In genomic region chr10:5295291-5295891, GRCm38 (mm10) we compare ENCODE assay signal across 10 mouse cellular contexts.
DNase-seq lines count a peak whose midpoint lies in the region; ATAC-seq and TF ChIP-seq lines count a peak whose summit lies in the region.
"Had no signal": no experiment of that assay in that cellular context is flagged by ENCODE, and none has a peak within 500 bp of the region (broad histone marks: within the 10 kb centered on the region; RNA-seq: fewer than 3 reads in every experiment).

No protein-coding gene starts in this region.

- H3K4me2 ChIP-seq in heart, embryonic 13.5 days, result peak overlapping the region; percentile 21; the same call in 1 of the 2 replicates
- no peak overlapping the region for H3K4me2 ChIP-seq in lung, postnatal 0 days (replicated peaks; ENCODE audit: low read depth, low read length)
- H3K4me2 ChIP-seq: liver, embryonic 15.5 days had no signal

- no peaks in the 10 kb centered on the region; the same call in 1 of the 2 replicates for H3K9me3 ChIP-seq in heart, embryonic 13.5 days
- no peaks in the 10 kb centered on the region for H3K9me3 ChIP-seq in lung, postnatal 0 days (ENCODE audit: low read length)
- H3K9me3 ChIP-seq: liver, embryonic 15.5 days had no signal

- intact Hi-C loops in left cerebral cortex, postnatal 4 days (cut with DNase I), result no loop called here

- no peak for TF ChIP-seq POLR2A in brain, embryonic 14.5 days (IDR thresholded peaks at IDR 0.05; ENCODE audit: borderline replicate concordance, extremely low read depth, insufficient read depth, insufficient read length, poor library complexity, severe bottlenecking)

- 36% methylated on average over 7 of the region's 7 CpGs for WGBS in heart, embryonic 13.5 days
- WGBS in lung, postnatal 0 days, result 17% methylated on average over 7 of the region's 7 CpGs

- no peak overlapping the region for H3K9ac ChIP-seq in heart, embryonic 13.5 days
- no peak overlapping the region for H3K9ac ChIP-seq in lung, postnatal 0 days (replicated peaks; ENCODE audit: low read depth)
- H3K9ac ChIP-seq: liver, embryonic 15.5 days had no signal

- no peak for DNase-seq in heart, adult 8-10 months (ENCODE audit: low spot score)
- DNase-seq in left cerebral cortex, postnatal 4 days, result peak; percentile 47
- DNase-seq in left cerebral cortex, adult 8-10 months (ENCODE audit: low spot score in 2 of 2), result no peak
- DNase-seq in brain, embryonic 14.5 days (ENCODE audit: low read depth), result peak; percentile 59
- peak; percentile 86 for DNase-seq in lung, postnatal 0 days (ENCODE audit: low spot score)
- DNase-seq: gastrocnemius, postnatal 25 days had no signal

- no peak for ATAC-seq in heart, embryonic 13.5 days (ENCODE audit: extremely low read depth, insufficient number of reproducible peaks, low FRiP score, low TSS enrichment)
- ATAC-seq in lung, postnatal 0 days, result peak; percentile 86
- no peak for ATAC-seq in CD4-positive, CD25-positive, alpha-beta regulatory T cell, adult 4 months

- no peaks in the 10 kb centered on the region for H3K36me3 ChIP-seq in heart, embryonic 13.5 days
- no peaks in the 10 kb centered on the region for H3K36me3 ChIP-seq in lung, postnatal 0 days (ENCODE audit: insufficient read depth, low read length)
- H3K36me3 ChIP-seq: liver, embryonic 15.5 days had no signal

- TF ChIP-seq EP300 in lung, postnatal 0 days (IDR thresholded peaks at IDR 0.05), result no peak

- peaks cover 28% of the 10 kb centered on the region for H3K4me1 ChIP-seq in heart, embryonic 13.5 days
- H3K4me1 ChIP-seq in lung, postnatal 0 days (ENCODE audit: insufficient read depth, low read depth, low read length), result no peaks in the 10 kb centered on the region
- H3K4me1 ChIP-seq: liver, embryonic 15.5 days had no signal

- no peaks in the 10 kb centered on the region for H3K27me3 ChIP-seq in heart, embryonic 13.5 days (replicated peaks)
- H3K27me3 ChIP-seq in lung, postnatal 0 days (replicated peaks; ENCODE audit: insufficient read depth, low read length), result no peaks in the 10 kb centered on the region
- H3K27me3 ChIP-seq: liver, embryonic 15.5 days had no signal

- no peak overlapping the region for H3K4me3 ChIP-seq in heart, embryonic 13.5 days
- H3K4me3 ChIP-seq in lung, postnatal 0 days (ENCODE audit: low read depth, low read length), result no peak overlapping the region
- H3K4me3 ChIP-seq: left cerebral cortex, adult 2 months; liver, embryonic 15.5 days had no signal

- no peak overlapping the region for H3K27ac ChIP-seq in heart, embryonic 13.5 days (replicated peaks)
- H3K27ac ChIP-seq in lung, postnatal 0 days (ENCODE audit: low read length), result peak overlapping the region; percentile 9; the same call in 1 of the 2 replicates
- H3K27ac ChIP-seq: left cerebral cortex, adult 2 months; liver, embryonic 15.5 days had no signal

- no peak for TF ChIP-seq CTCF in brain, embryonic 14.5 days (IDR thresholded peaks at IDR 0.05; ENCODE audit: borderline replicate concordance, extremely low read depth, insufficient read depth, insufficient read length)
- no peak for TF ChIP-seq CTCF in lung, postnatal 0 days (IDR thresholded peaks at IDR 0.05)

Comparison
In these comparisons a context has a peak if more than half of its experiments do, and no peak if none do; other contexts are left out.
1. DNase-seq: peak in left cerebral cortex, postnatal 4 days (single experiment), brain, embryonic 14.5 days (single experiment) and lung, postnatal 0 days (single experiment); none in heart, adult 8-10 months (single experiment) and left cerebral cortex, adult 8-10 months (0 of 2).